Mouse (Mus musculus) testis, adult 2 months (tissue): ENCODE measurements around the gene Gale.

Experiments
- CTCF ChIP-seq: fragments of 200-500 bp; IDR thresholded peaks from 2 replicates; pipeline ENCODE4 v1.5.1; 2012; ENCODE audit warnings: low read depth, mild to moderate bottlenecking, inconsistent platforms, low read length, moderate library complexity; ENCODE audit not compliant: control insufficient read depth, insufficient read depth, insufficient replicate concordance
- POLR2A ChIP-seq: fragments of 200-500 bp; IDR thresholded peaks from 2 replicates; pipeline ENCODE4 v1.6.1; 2012; ENCODE audit warnings: low read depth, mild to moderate bottlenecking, inconsistent platforms, low read length, moderate library complexity; ENCODE audit not compliant: control insufficient read depth

GRCm38 (mm10) chr4:135946659-135947301 lies 16.7 kb upstream of the Gale start:
- TF ChIP-seq CTCF (no peak), POLR2A (no peak)
